Mouse (Mus musculus): ENCODE measurements around the gene Ube2d3.

GRCm38 (mm10) chr3:135403211-135403610 lies 34.7 kb upstream of the Ube2d3 start:
- TF ChIP-seq POLR2A (IDR thresholded peaks at IDR 0.05; ENCODE audit: extremely low read depth, insufficient read depth, low read length): no peak
- no peak for TF ChIP-seq CTCF (IDR thresholded peaks at IDR 0.05; ENCODE audit: extremely low read depth, insufficient read depth, low read length)
